Comparison of ENCODE assay signal across 19 mouse cellular contexts in genomic region chr7:35042209-35042554, GRCm38 (mm10). TPM values are rescaled to one million over a fixed set of nuclear protein-coding genes. Genes with fewer than 3 reads are reported as not detected.
DNase-seq lines count a peak whose midpoint lies in the region; ATAC-seq and TF ChIP-seq lines count a peak whose summit lies in the region.
"Had no signal": no experiment of that assay in that cellular context is flagged by ENCODE, and none has a peak within 500 bp of the region (broad histone marks: within the 10 kb centered on the region; RNA-seq: fewer than 3 reads in every experiment).

No protein-coding gene starts in this region.

- H3K36me3 ChIP-seq in neural tube, embryonic 13.5 days = peaks cover 67% of the 10 kb centered on the region
- H3K36me3 ChIP-seq in neural tube, embryonic 15.5 days = peaks cover 33% of the 10 kb centered on the region
- peaks cover 17% of the 10 kb centered on the region for H3K36me3 ChIP-seq in stomach, postnatal 0 days (ENCODE audit: control insufficient read depth, insufficient read depth, low read length)

- no peak overlapping the region for H3K4me3 ChIP-seq in layer of hippocampus, adult 2 months
- no peak overlapping the region for H3K4me3 ChIP-seq in neural tube, embryonic 13.5 days
- H3K4me3 ChIP-seq in neural tube, embryonic 15.5 days (replicated peaks) = no peak overlapping the region
- H3K4me3 ChIP-seq in stomach, postnatal 0 days (ENCODE audit: low read depth, low read length) = no peak overlapping the region
- H3K4me3 ChIP-seq: heart, embryonic 10.5 days; hindbrain, embryonic 13.5 days; myocyte had no signal

- TF ChIP-seq EP300 in stomach, postnatal 0 days (optimal IDR thresholded peaks at IDR 0.05) = no peak

- peaks cover 9% of the 10 kb centered on the region for H3K4me1 ChIP-seq in neural tube, embryonic 13.5 days (replicated peaks)
- H3K4me1 ChIP-seq in neural tube, embryonic 15.5 days = peaks cover 5% of the 10 kb centered on the region; the same call in 1 of the 2 replicates
- H3K4me1 ChIP-seq in stomach, postnatal 0 days (replicated peaks; ENCODE audit: control insufficient read depth, insufficient read depth) = no peaks in the 10 kb centered on the region
- H3K4me1 ChIP-seq: heart, embryonic 10.5 days had no signal

- no peaks in the 10 kb centered on the region for H3K27me3 ChIP-seq in neural tube, embryonic 13.5 days
- no peaks in the 10 kb centered on the region for H3K27me3 ChIP-seq in neural tube, embryonic 15.5 days (replicated peaks)
- H3K27me3 ChIP-seq in stomach, postnatal 0 days (ENCODE audit: control insufficient read depth, insufficient read depth, low read length) = no peaks in the 10 kb centered on the region
- H3K27me3 ChIP-seq: hindbrain, embryonic 13.5 days had no signal

- peak; percentile 39 for DNase-seq in adrenal gland, adult 2 months
- no peak for DNase-seq in adrenal gland, postnatal 36 days
- DNase-seq in layer of hippocampus, adult 2 months (ENCODE audit: low spot score in 2 of 2) = no peak
- DNase-seq in layer of hippocampus, postnatal 14 days (ENCODE audit: low spot score in 2 of 2) = no peak
- peak; percentile 9 for DNase-seq in stomach, postnatal 0 days (ENCODE audit: low spot score)
- DNase-seq in cerebellum, adult 9-11 months = no peak
- DNase-seq: cerebellum, adult 11 months; layer of hippocampus, postnatal 36 days; liver; midbrain, embryonic 14.5 days; right cerebral cortex, postnatal 4 days; thymus, postnatal 14 days had no signal

- H3K9me3 ChIP-seq in neural tube, embryonic 13.5 days = no peaks in the 10 kb centered on the region
- H3K9me3 ChIP-seq in neural tube, embryonic 15.5 days (replicated peaks) = no peaks in the 10 kb centered on the region
- H3K9me3 ChIP-seq in stomach, postnatal 0 days (ENCODE audit: control insufficient read depth, low read length) = no peaks in the 10 kb centered on the region
- H3K9me3 ChIP-seq: heart, embryonic 10.5 days; hindbrain, embryonic 13.5 days had no signal

- no peak overlapping the region for H3K4me2 ChIP-seq in neural tube, embryonic 13.5 days
- no peak overlapping the region for H3K4me2 ChIP-seq in neural tube, embryonic 15.5 days
- no peak overlapping the region for H3K4me2 ChIP-seq in stomach, postnatal 0 days (replicated peaks; ENCODE audit: low read depth)
- H3K4me2 ChIP-seq: hindbrain, embryonic 13.5 days had no signal

- peak overlapping the region; percentile 74 for H3K27ac ChIP-seq in layer of hippocampus, adult 2 months
- 0 out of 2 replicates have a peak overlapping the region, but pooled peaks have one; percentile 5 for H3K27ac ChIP-seq in neural tube, embryonic 13.5 days (replicated peaks)
- H3K27ac ChIP-seq in neural tube, embryonic 15.5 days (replicated peaks) = no peak overlapping the region
- H3K27ac ChIP-seq in stomach, postnatal 0 days (replicated peaks) = no peak overlapping the region
- H3K27ac ChIP-seq: heart, embryonic 10.5 days; hindbrain, embryonic 13.5 days had no signal

- ATAC-seq in neural tube, embryonic 13.5 days (ENCODE audit: low read depth) = no peak
- ATAC-seq in neural tube, embryonic 15.5 days (ENCODE audit: low FRiP score) = no peak
- no peak for ATAC-seq in stomach, postnatal 0 days (ENCODE audit: low FRiP score, low TSS enrichment)
- ATAC-seq: forebrain, embryonic 14.5 days; inflammation-experienced regulatory T-cells, adult 6 months had no signal

- H3K9ac ChIP-seq in neural tube, embryonic 13.5 days = no peak overlapping the region
- no peak overlapping the region for H3K9ac ChIP-seq in neural tube, embryonic 15.5 days (replicated peaks)
- H3K9ac ChIP-seq in stomach, postnatal 0 days (ENCODE audit: low read length) = no peak overlapping the region
- H3K9ac ChIP-seq: hindbrain, embryonic 13.5 days had no signal

- TF ChIP-seq CTCF in layer of hippocampus, adult 2 months (conservative IDR thresholded peaks at IDR 0.05) = no peak
- TF ChIP-seq CTCF in stomach, postnatal 0 days (IDR thresholded peaks at IDR 0.05; ENCODE audit: low read depth) = no peak

RNA-seq across cellular contexts. Expression of gene Cebpg, which starts 14.2 kb away (rescaled TPM):
- 10 to 100 TPM; 46.0 to 65.3 TPM for total RNA-seq in adrenal gland, adult 2 months (2021)
- 2.1 and 2.3 TPM in 2 replicates for polyA plus RNA-seq in adrenal gland, adult 2 months (2012; rRNA removed)
- 10 to 100 TPM; 55.1 to 56.2 TPM for total RNA-seq in adrenal gland, postnatal 36 days (2021)
- total RNA-seq in layer of hippocampus, adult 2 months (2021) = 10 to 100 TPM; 28.0 to 32.8 TPM
- total RNA-seq in layer of hippocampus, postnatal 14 days (2021) = 10 to 100 TPM; 27.0 to 28.5 TPM
- 38.7 and 40.0 TPM in 2 replicates for polyA plus RNA-seq in neural tube, embryonic 13.5 days (2015; fragmentation: Nextera tagmentation; extraction: Ambion mirVana)
- 27.5 and 29.5 TPM in 2 replicates for polyA plus RNA-seq in neural tube, embryonic 15.5 days (2015; fragmentation: Nextera tagmentation; extraction: Ambion mirVana)
- polyA plus RNA-seq in stomach, postnatal 0 days (2015; fragmentation: Nextera tagmentation; extraction: Ambion mirVana) = 27.9 and 29.7 TPM in 2 replicates

Comparison
In these comparisons a context has a peak if more than half of its experiments do, and no peak if none do; other contexts are left out.
1. DNase-seq: peak in adrenal gland, adult 2 months (single experiment) and stomach, postnatal 0 days (single experiment); none in adrenal gland, postnatal 36 days (0 of 2), layer of hippocampus, adult 2 months (0 of 2), layer of hippocampus, postnatal 14 days (0 of 2) and cerebellum, adult 9-11 months (single experiment).
2. H3K27ac ChIP-seq: peak in layer of hippocampus, adult 2 months (single experiment) and neural tube, embryonic 13.5 days (single experiment); none in neural tube, embryonic 15.5 days (single experiment) and stomach, postnatal 0 days (single experiment).